Mouse (Mus musculus): ENCODE results near the gene Glis1.

- TF ChIP-seq CTCF (IDR thresholded peaks at IDR 0.05; ENCODE audit: low read depth) = no peak
- no peak for TF ChIP-seq EP300 (IDR thresholded peaks at IDR 0.05; ENCODE audit: low read depth)
These were observed 249.7 kb downstream of the Glis1 start, which contains the start of gene Dmrtb1 for GRCm38 (mm10) chr4:107684130-107684529.
